Mouse (Mus musculus): ENCODE results near the gene Zfp541.

GRCm38 (mm10) chr7:16048164-16048564 lies 13.4 kb upstream of the Zfp541 start:
- TF ChIP-seq EP300 (optimal IDR thresholded peaks at IDR 0.05) (no peak), CTCF (IDR thresholded peaks at IDR 0.05; ENCODE audit: low read depth) (no peak; the same call in 1 of the 2 replicates)

Data from stomach, postnatal 0 days (tissue).